Mouse (Mus musculus): ENCODE measurements at regions not wholly inside any gene's neighbourhood (a gene's known extent, or its start where the extent isn't known, plus 50 kb on each side); places are given as distances from the start of the nearest gene placed in this dataset.
"Not testable (repeated sequence)": the region's sequence is repeated elsewhere in the genome, so short reads cannot be mapped to it uniquely, and the experiment has no call there.

- H3K27ac ChIP-seq, result no peak overlapping the region
- no peak overlapping the region for H3K4me3 ChIP-seq
- no peak for DNase-seq (ENCODE audit: extremely low spot score in 1 of 2, low spot score in 2 of 2)
- no peak for TF ChIP-seq CTCF (IDR thresholded peaks at IDR 0.05)
- intact Hi-C loops (cut with DNase I), result no loop called here
Measured at GRCm38 (mm10) chr16:15194926-15195711, 122.1 kb upstream of the Gm21897 start.

GRCm38 (mm10) chr16:15195931-15196330, 121.3 kb upstream of the Gm21897 start:
- DNase-seq (ENCODE audit: extremely low spot score in 1 of 2, low spot score in 2 of 2); H3K4me3 ChIP-seq; intact Hi-C loops (cut with DNase I); H3K27ac ChIP-seq: not testable (repeated sequence)

- Histone ChIP-seq H3K4me3 (no peak overlapping the region), H3K27ac (no peak overlapping the region)
- no peak for TF ChIP-seq CTCF (IDR thresholded peaks at IDR 0.05)
- intact Hi-C loops (cut with DNase I), result no loop called here
- no peak for DNase-seq (ENCODE audit: extremely low spot score in 1 of 2, low spot score in 2 of 2)
Measured at GRCm38 (mm10) chr16:15196855-15197254, 120.4 kb upstream of the Gm21897 start.

GRCm38 (mm10) chr16:15215921-15216320, 101.3 kb upstream of the Gm21897 start:
- no peak overlapping the region for H3K27ac ChIP-seq
- no peak for TF ChIP-seq CTCF (IDR thresholded peaks at IDR 0.05)

GRCm38 (mm10) chr16:15220961-15221547, 96.2 kb upstream of the Gm21897 start:
- Histone ChIP-seq H3K4me3 (no peak overlapping the region), H3K27ac (no peak overlapping the region)
- no peak for DNase-seq (ENCODE audit: extremely low spot score in 1 of 2, low spot score in 2 of 2)
- intact Hi-C loops (cut with DNase I), result no loop called here
- TF ChIP-seq CTCF (IDR thresholded peaks at IDR 0.05), result no peak

More at GRCm38 (mm10) chr16:15215921-15216320, 101.3 kb upstream of the Gm21897 start:
- intact Hi-C loops (cut with DNase I), result no loop called here
- no peak overlapping the region for H3K4me3 ChIP-seq
- no peak for DNase-seq (ENCODE audit: extremely low spot score in 1 of 2, low spot score in 2 of 2)

GRCm38 (mm10) chr16:15237836-15238235, 79.4 kb upstream of the Gm21897 start:
- intact Hi-C loops (cut with DNase I), result no loop called here
- Histone ChIP-seq H3K4me3 (no peak overlapping the region), H3K27ac (no peak overlapping the region)
- DNase-seq (ENCODE audit: extremely low spot score in 1 of 2, low spot score in 2 of 2), result no peak
- TF ChIP-seq CTCF (IDR thresholded peaks at IDR 0.05), result no peak

- no peak overlapping the region for H3K27ac ChIP-seq
- intact Hi-C loops (cut with DNase I), result no loop called here
- TF ChIP-seq CTCF (IDR thresholded peaks at IDR 0.05), result no peak
- H3K4me3 ChIP-seq, result no peak overlapping the region
- no peak for DNase-seq (ENCODE audit: extremely low spot score in 1 of 2, low spot score in 2 of 2)
Measured at GRCm38 (mm10) chr16:15238449-15238848, 78.8 kb upstream of the Gm21897 start.

GRCm38 (mm10) chr16:15250186-15250585, 67.1 kb upstream of the Gm21897 start:
- TF ChIP-seq CTCF (IDR thresholded peaks at IDR 0.05), result no peak
- no peak for DNase-seq (ENCODE audit: extremely low spot score in 1 of 2, low spot score in 2 of 2)
- Histone ChIP-seq H3K27ac (no peak overlapping the region), H3K4me3 (no peak overlapping the region)
- intact Hi-C loops (cut with DNase I), result no loop called here

- H3K4me3 ChIP-seq, result no peak overlapping the region
- no peak for DNase-seq (ENCODE audit: extremely low spot score in 1 of 2, low spot score in 2 of 2)
- H3K27ac ChIP-seq, result no peak overlapping the region
- intact Hi-C loops (cut with DNase I), result no loop called here
- TF ChIP-seq CTCF (IDR thresholded peaks at IDR 0.05), result no peak
Measured at GRCm38 (mm10) chr16:15251686-15252085, 65.6 kb upstream of the Gm21897 start.

- peak in 1 of 2 experiments; percentile 12 for DNase-seq (ENCODE audit: extremely low spot score in 1 of 2, low spot score in 2 of 2)
- H3K27ac ChIP-seq, result no peak overlapping the region
- intact Hi-C loops (cut with DNase I), result no loop called here
- no peak overlapping the region for H3K4me3 ChIP-seq
- no peak for TF ChIP-seq CTCF (IDR thresholded peaks at IDR 0.05)
Measured at GRCm38 (mm10) chr16:15252666-15253347, 64.5 kb upstream of the Gm21897 start.

- DNase-seq (ENCODE audit: extremely low spot score in 1 of 2, low spot score in 2 of 2), result no peak
- intact Hi-C loops (cut with DNase I), result no loop called here
- Histone ChIP-seq H3K27ac (no peak overlapping the region), H3K4me3 (no peak overlapping the region)
- no peak for TF ChIP-seq CTCF (IDR thresholded peaks at IDR 0.05)
Measured at GRCm38 (mm10) chr16:15253348-15253693, 63.9 kb upstream of the Gm21897 start.

GRCm38 (mm10) chr16:15254669-15255068, 62.6 kb upstream of the Gm21897 start:
- intact Hi-C loops (cut with DNase I), result no loop called here
- no peak for TF ChIP-seq CTCF (IDR thresholded peaks at IDR 0.05)
- Histone ChIP-seq H3K27ac (no peak overlapping the region), H3K4me3 (no peak overlapping the region)
- no peak for DNase-seq (ENCODE audit: extremely low spot score in 1 of 2, low spot score in 2 of 2)

Measured in left cerebral cortex, adult 2 months (tissue).